ENCODE assay signal across 8 mouse cellular contexts in genomic region chr13:34163304-34163975, GRCm38 (mm10). TPM values are rescaled to one million over a fixed set of nuclear protein-coding genes. Genes with fewer than 3 reads are reported as not detected.
DNase-seq lines count a peak whose midpoint lies in the region; ATAC-seq and TF ChIP-seq lines count a peak whose summit lies in the region.

No protein-coding gene starts in this region.

- peaks cover 7% of the 10 kb centered on the region; the same call in 1 of the 2 replicates for H3K36me3 ChIP-seq in kidney, embryonic 14.5 days (ENCODE audit: control insufficient read depth, insufficient read depth, low read length)
- peaks cover 24% of the 10 kb centered on the region for H3K36me3 ChIP-seq in hindbrain, embryonic 10.5 days
- peaks cover 11% of the 10 kb centered on the region for H3K36me3 ChIP-seq in midbrain, embryonic 12.5 days

- peak overlapping the region; percentile 95; the same call in 1 of the 2 replicates for H3K27ac ChIP-seq in kidney, embryonic 14.5 days (ENCODE audit: low read depth, low read length)
- H3K27ac ChIP-seq in hindbrain, embryonic 10.5 days: peak overlapping the region; percentile 95
- peak overlapping the region; percentile 82 for H3K27ac ChIP-seq in midbrain, embryonic 12.5 days (replicated peaks)

- H3K4me1 ChIP-seq in kidney, embryonic 14.5 days (ENCODE audit: control insufficient read depth, insufficient read depth, low read length): 0 out of 2 replicates have a peak, but pooled peaks cover 6% of the 10 kb centered on the region
- H3K4me1 ChIP-seq in hindbrain, embryonic 10.5 days (replicated peaks): peaks cover 22% of the 10 kb centered on the region
- H3K4me1 ChIP-seq in midbrain, embryonic 12.5 days: peaks cover 11% of the 10 kb centered on the region

- peak overlapping the region; percentile 69 for H3K4me3 ChIP-seq in kidney, embryonic 14.5 days (ENCODE audit: low read length)
- peak overlapping the region; percentile 77 for H3K4me3 ChIP-seq in hindbrain, embryonic 10.5 days
- peak overlapping the region; percentile 65 for H3K4me3 ChIP-seq in midbrain, embryonic 12.5 days

- CTCF ChIA-PET in Patski (lab: Charles Lee): interaction anchor here (1.3 kb wide), 1 partner anchor 118 kb away, joined by 5 read pairs; no protein-coding TSS in a partner anchor

- in situ Hi-C loops in Patski (cut with MboI; ENCODE audit: low pct_unique_long_range_greater_than_20kb): no loop called here

- H3K9ac ChIP-seq in kidney, embryonic 14.5 days (ENCODE audit: low read depth, low read length): peak overlapping the region; percentile 75
- H3K9ac ChIP-seq in midbrain, embryonic 12.5 days (replicated peaks): peak overlapping the region; percentile 63

- no peak for DNase-seq in kidney, postnatal 10 days
- no peak for DNase-seq in Patski (ENCODE audit: low read depth, low spot score)
- no peak for DNase-seq in hindbrain, embryonic 10.5 days (ENCODE audit: low spot score)
- no peak for DNase-seq in T-cell, adult 2 months (ENCODE audit: low spot score)
- DNase-seq in left cerebral cortex, postnatal 14 days (ENCODE audit: low spot score in 2 of 2): no peak
- DNase-seq in natural killer cell, adult 2 months (ENCODE audit: low spot score in 2 of 2): no peak

- intact Hi-C loops in left cerebral cortex, postnatal 14 days (cut with DNase I): no loop called here

- POLR2A ChIA-PET in Patski (lab: Charles Lee): interaction anchor here (0.9 to 1.3 kb wide), 3 partner anchors 11 to 104 kb away, joined by 3 read pairs; no protein-coding TSS in a partner anchor

- TF ChIP-seq CTCF in Patski (IDR thresholded peaks at IDR 0.05): no peak

- no peak; the same call in 1 of the 2 replicates for ATAC-seq in kidney, embryonic 14.5 days (ENCODE audit: low FRiP score, low TSS enrichment)
- peak; percentile 23 for ATAC-seq in Patski
- ATAC-seq in midbrain, embryonic 12.5 days (ENCODE audit: low FRiP score, low read depth): no peak

- peak overlapping the region; percentile 69 for H3K4me2 ChIP-seq in kidney, embryonic 14.5 days (replicated peaks; ENCODE audit: low read depth, low read length)
- peak overlapping the region; percentile 66 for H3K4me2 ChIP-seq in midbrain, embryonic 12.5 days (replicated peaks)

- H3K27me3 ChIP-seq in kidney, embryonic 14.5 days (ENCODE audit: control insufficient read depth, insufficient read depth, low read length): no peaks in the 10 kb centered on the region
- no peaks in the 10 kb centered on the region for H3K27me3 ChIP-seq in Patski
- H3K27me3 ChIP-seq in hindbrain, embryonic 10.5 days (ENCODE audit: insufficient read depth, poor library complexity, severe bottlenecking): no peaks in the 10 kb centered on the region
- no peaks in the 10 kb centered on the region for H3K27me3 ChIP-seq in midbrain, embryonic 12.5 days

- H3K9me3 ChIP-seq in kidney, embryonic 14.5 days (ENCODE audit: control insufficient read depth, low read length): peaks cover 3% of the 10 kb centered on the region; the same call in 1 of the 2 replicates
- peaks cover 10% of the 10 kb centered on the region for H3K9me3 ChIP-seq in hindbrain, embryonic 10.5 days
- H3K9me3 ChIP-seq in midbrain, embryonic 12.5 days: no peaks in the 10 kb centered on the region

- WGBS in kidney, embryonic 14.5 days: 35% methylated on average over 12 of the region's 12 CpGs
- 49% methylated on average over 12 of the region's 12 CpGs for WGBS in hindbrain, embryonic 10.5 days
- WGBS in midbrain, embryonic 12.5 days: 44% methylated on average over 12 of the region's 12 CpGs

RNA-seq across cellular contexts. Expression of gene Psmg4, which starts 0.7 kb away (rescaled TPM):
- 84.6 and 100 TPM in 2 replicates for polyA plus RNA-seq in kidney, embryonic 14.5 days (2014; fragmentation: Nextera tagmentation; extraction: Ambion mirVana)
- 36.6 TPM for polyA plus RNA-seq in Patski (2021)
- 115 and 116 TPM in 2 replicates for polyA plus RNA-seq in hindbrain, embryonic 10.5 days (2016; fragmentation: Nextera tagmentation; extraction: Ambion mirVana)
- 109 and 118 TPM in 2 replicates for polyA plus RNA-seq in midbrain, embryonic 12.5 days (2016; fragmentation: Nextera tagmentation; extraction: Ambion mirVana)
- 10 to 100 TPM; 23.6 to 29.0 TPM for total RNA-seq in left cerebral cortex, postnatal 14 days (2021)

RNA-seq across cellular contexts. Expression of gene Tubb2b, which starts 33.2 kb away (rescaled TPM):
- polyA plus RNA-seq in kidney, embryonic 14.5 days (2014; fragmentation: Nextera tagmentation; extraction: Ambion mirVana): 17.4 and 23.6 TPM in 2 replicates
- 61.0 TPM for polyA plus RNA-seq in Patski (2021)
- polyA plus RNA-seq in hindbrain, embryonic 10.5 days (2016; fragmentation: Nextera tagmentation; extraction: Ambion mirVana): 187 and 370 TPM in 2 replicates
- polyA plus RNA-seq in midbrain, embryonic 12.5 days (2016; fragmentation: Nextera tagmentation; extraction: Ambion mirVana): 380 and 432 TPM in 2 replicates
- total RNA-seq in left cerebral cortex, postnatal 14 days (2021): 100 to 1,000 TPM; 348 to 398 TPM
